Mouse (Mus musculus): ENCODE measurements around the gene Tsga13. TPM values are rescaled to one million over a fixed set of nuclear protein-coding genes. Genes with fewer than 3 reads are reported as not detected.

Tsga13 gene
- total RNA-seq (2014; fragmentation: Nextera tagmentation) (not detected in 2 replicates), total RNA-seq (2017) (not detected in 2 replicates)

DNA sequence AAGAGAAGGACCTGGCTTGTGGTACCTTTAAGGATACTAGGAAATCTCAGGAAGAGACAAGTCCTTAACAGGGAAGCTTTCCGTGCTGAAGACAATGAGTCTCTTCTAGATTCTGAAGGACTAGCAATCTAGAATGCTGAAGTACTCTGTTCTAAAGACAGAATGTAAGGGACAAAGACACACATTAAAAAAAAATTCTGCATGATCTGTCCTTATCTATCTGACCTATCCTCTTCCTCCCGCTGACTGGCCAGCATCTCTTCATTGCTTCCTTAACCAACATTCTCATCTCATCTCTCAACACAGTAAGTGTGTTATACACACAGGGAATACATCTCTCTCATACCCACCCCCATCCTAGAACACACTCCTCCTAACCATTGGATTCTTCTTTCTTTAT, at the start of gene Tsga13:
TSS of gene Tsga13 (minus strand) at position 101 of the 400 bp plus-strand sequence.
- ATAC-seq (replicated peaks; ENCODE audit: poor library complexity, severe bottlenecking) = no peak

DNA sequence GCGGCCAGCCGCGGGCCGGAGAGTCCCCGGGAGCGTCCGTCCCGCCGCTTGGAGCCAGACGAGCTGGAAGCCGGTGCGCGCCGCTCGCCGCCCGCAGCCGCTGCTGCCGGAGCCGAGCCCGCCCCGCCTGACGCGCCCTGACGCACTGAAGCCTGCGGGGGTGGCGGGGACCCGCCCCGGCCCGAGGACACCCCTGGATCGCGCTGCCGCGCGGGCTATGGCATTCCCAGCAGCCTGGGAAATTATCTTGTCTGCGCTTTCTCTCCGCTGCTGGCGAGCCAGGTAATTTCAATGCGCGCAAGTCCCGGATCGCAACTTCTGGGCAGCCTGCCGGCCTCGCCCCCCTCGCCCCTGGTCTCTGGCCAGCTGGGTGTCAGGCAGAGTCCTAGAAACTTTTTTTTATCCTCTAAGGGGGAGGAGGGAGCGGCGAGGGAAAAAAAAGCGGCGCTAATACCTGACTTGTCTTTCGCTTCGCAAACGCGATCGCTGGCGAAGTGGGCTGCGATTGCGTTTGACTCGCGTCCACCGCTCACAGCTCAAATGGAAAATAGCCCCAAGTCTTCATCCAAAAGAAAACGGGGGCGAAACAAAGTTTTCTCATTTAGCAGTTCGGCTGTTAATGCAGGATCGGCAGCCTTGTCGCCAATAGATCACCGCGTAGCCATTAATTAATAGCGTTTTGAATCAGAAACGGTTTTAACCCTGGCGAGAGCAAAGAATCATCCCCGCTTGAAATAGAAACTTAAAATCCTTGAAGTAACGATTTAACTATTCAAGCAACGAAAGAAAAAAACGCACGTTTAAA, 43.6 kb upstream of the Tsga13 start, which contains the start of gene Klf14:
TSS of gene Klf14 (minus strand) at position 343 of the 805 bp plus-strand sequence.
- ATAC-seq (replicated peaks; ENCODE audit: poor library complexity, severe bottlenecking) = peak; percentile 37

DNA sequence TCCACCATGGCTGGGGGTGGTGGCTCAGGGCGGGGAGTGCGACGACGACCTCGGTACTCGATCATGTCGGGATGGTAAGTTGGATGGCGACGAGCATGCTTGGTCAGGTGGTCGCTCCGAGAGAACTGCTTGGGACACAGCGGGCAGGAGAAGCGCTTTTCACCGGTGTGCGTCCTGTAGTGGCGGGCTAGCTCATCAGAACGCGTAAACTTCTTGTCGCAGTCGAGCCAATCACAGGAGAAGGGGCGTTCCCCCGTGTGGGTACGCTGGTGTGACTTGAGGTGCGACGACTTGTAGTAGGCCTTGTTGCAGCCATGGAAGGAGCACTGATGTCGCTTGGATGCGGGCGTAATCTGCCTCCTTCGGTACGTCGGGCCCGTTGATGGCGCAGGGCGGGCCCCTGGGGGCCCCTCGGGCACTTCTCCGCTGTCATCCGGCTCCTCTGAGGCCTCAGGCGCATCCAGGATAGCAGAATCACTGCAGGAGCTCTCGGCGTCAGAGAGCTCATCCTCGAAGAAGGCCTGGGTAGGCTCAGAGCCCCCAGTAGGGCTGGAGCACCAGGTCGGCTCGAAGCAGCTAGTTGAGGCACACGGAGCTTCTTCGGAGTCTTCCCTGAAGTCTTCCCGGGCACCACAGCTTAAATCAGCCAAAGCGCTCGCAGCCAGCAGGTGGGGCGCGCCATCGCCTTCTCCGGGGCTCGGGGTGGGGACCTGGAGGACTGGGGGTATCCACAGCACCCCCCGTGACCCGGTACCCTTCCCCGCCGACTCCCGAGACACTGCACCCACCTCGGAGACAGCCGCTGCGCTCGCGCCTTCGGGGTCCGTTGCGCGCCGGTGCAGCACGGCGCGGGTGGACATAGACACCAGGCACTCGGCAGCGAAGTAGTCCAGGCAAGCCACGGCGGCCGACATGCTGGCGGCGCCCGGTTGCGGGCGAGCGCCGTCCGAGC, 42.7 kb upstream of the Tsga13 start:
- ATAC-seq (replicated peaks; ENCODE audit: poor library complexity, severe bottlenecking) = no peak

DNA sequence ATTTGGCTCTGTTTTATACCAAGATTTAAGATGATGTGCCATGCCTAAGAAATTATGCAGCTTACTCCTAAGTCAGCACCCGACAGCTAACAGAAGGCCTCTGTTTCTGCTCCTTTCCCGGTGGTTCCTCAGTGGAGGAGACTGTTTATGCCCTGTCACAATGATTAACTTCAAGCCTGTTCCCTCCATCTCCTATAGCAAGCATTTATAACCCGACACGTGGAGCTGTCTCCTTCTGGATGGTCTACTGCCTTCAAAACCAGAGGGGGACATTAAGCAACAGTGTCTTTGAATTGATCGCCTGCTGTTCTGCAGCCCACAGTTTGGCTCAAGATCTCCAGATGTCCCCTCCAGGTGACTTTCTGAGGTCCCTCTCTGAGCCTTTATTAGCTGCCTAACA, 23.9 kb upstream of the Tsga13 start:
- ATAC-seq (replicated peaks; ENCODE audit: poor library complexity, severe bottlenecking) = no peak

- no peak for ATAC-seq (replicated peaks; ENCODE audit: poor library complexity, severe bottlenecking)
Measured at GRCm38 (mm10) chr6:30922821-30923220, 7.4 kb upstream of the Tsga13 start.

GRCm38 (mm10) chr6:30921826-30922225, 6.5 kb upstream of the Tsga13 start:
- no peak for ATAC-seq (replicated peaks; ENCODE audit: poor library complexity, severe bottlenecking)

DNA sequence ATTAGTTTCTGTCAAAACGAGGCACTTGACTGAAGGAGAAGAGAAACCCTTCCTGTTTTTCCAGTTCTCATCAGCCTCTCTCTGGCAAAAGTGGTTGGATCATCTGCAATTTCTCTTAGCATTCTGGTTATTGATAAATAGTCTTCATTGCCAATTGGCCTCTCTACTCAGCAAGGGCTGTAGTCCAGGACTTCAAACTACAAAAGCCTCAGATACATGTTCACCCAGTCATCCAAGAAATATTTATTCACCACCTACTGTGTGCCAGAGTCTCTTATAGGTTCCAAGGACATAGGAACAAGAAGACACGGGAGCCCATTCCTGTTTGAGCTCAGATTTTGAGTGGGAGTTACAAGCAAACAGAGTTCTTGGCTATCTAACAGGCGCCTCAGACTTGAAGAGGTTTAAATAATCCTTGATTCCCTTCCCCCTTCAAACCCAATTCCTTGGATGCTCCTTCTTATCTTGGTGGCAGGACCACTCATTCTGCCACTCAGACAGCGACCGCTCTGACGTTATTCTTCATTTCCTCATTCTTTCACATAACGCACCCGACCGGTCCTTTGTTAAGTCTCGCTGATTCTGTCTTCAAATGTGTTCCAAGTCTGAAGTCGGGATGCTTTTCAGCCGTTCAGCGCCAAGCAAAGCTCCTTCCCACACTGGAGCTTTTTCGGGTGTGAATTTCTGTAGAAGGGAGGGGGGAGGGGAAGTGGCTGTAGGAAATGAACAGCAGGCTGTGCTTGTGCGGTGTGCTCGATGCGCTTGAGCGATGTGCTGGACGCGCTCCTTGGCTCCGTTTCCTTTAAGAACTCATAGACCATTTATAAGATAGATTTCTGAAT, 5.7 kb upstream of the Tsga13 start:
- no peak for ATAC-seq (replicated peaks; ENCODE audit: poor library complexity, severe bottlenecking)

DNA sequence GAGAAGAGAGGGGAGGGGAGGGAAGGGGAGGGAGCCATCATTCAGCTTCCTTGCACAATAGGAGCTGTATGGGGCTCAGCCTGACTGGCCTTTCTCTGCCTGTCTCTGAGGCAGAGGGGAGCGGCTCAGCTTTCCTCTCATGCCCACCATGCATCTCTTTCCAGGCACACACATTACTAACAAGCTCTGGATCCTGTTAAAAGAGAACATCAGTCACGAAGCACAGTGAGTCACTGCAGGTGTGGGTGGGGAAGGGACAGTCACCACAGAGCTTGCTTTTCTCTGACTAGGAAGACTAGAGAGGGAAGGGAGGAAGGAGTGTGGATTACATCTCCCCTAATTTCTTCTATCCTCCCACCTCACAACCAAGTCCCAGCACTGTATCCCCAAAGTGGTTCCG, 7.4 kb downstream of the Tsga13 start:
- ATAC-seq (replicated peaks; ENCODE audit: poor library complexity, severe bottlenecking) = no peak

DNA sequence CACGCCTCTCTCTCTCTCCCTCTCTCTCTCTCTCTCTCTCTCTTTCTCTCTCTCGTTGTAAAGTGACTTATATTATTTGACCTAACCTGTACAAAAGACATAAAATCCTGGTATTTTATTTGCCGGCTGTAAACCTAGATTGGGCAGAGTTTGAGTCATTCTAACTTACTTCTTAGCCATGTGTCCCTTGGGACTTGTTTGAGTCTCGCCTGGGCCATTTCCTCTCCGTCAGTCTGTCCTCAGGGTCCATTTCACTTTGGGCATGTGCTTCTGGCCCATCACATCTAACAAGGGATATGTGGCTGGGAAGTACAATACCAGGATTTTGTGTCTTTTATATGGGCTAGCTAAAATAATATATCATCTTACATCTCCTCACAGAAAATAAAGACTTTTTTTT, 10.5 kb downstream of the Tsga13 start:
- ATAC-seq (replicated peaks; ENCODE audit: poor library complexity, severe bottlenecking) = no peak

- no peak for ATAC-seq (replicated peaks; ENCODE audit: poor library complexity, severe bottlenecking)
Measured at GRCm38 (mm10) chr6:30904033-30904432, 11.3 kb downstream of the Tsga13 start.

DNA sequence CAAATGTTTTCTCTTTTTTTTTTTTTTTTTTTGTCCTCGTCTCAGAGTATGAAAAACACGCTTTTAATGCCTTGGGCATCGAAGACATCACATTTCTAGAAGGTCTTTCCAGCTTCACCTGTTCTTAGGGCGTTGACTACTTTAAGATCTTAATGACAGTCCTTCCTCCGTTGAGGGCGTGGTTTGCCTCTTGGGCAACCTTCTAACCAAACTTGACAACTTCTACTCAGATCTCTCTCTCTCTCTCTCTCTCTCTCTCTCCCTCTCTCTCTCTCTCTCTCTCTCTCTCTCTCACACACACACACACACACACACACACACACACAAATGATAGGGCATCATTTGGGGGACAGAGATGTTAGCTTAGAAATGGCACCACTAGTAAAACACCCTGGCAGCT, 17.9 kb downstream of the Tsga13 start:
- peak; percentile 36; the same call in 1 of the 2 replicates for ATAC-seq (replicated peaks; ENCODE audit: poor library complexity, severe bottlenecking)

- no peak for ATAC-seq (replicated peaks; ENCODE audit: poor library complexity, severe bottlenecking)
Measured at GRCm38 (mm10) chr6:30896986-30897327, 18.4 kb downstream of the Tsga13 start.

DNA sequence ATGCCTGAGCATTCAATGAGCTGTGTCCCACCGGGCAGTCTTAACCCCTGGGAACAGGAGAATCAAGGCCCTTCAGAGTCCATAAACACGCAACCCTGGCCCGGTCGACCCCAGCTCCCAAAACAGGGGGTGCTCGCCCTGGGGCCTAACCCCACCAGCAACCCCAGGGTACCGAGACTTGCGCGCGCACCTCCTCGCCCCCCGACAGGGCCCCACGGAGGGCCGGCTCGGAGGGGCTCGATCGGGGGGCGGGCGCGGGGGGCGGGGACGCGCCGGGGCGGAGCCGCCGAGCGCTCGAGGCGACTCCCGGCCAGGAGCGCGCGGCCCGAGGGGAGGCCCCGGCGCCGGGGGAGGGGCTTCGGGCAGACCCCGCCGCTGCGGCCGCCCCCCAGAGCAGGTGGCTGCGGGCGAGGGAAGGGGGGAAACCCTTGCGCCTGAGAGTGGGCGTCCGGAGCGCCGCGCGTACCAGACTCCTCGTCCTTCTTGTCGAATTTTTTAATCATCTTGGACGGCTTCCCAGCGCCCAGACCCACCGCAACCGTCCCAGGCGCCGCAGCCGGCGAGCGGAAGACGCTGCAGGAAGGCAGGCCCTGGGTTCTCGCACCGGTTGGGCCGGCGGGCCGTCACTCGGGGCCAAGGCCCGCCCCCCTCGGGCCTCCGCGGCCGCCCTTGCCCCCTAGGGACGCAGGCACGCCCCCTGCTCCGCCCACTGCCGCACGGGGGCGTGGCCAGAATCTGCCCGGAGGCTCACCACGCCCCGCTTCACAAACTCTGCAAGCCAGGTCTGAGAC, 19.0 kb downstream of the Tsga13 start, which contains the start of gene Copg2:
TSS of gene Copg2 (minus strand) at position 600 of the 791 bp plus-strand sequence.
- ATAC-seq (replicated peaks; ENCODE audit: poor library complexity, severe bottlenecking) = peak; percentile 96

- no peak for ATAC-seq (replicated peaks; ENCODE audit: poor library complexity, severe bottlenecking)
Measured at GRCm38 (mm10) chr6:30895819-30896194, 19.6 kb downstream of the Tsga13 start.

GRCm38 (mm10) chr6:30893081-30893480, 22.3 kb downstream of the Tsga13 start:
- ATAC-seq (replicated peaks; ENCODE audit: poor library complexity, severe bottlenecking) = no peak

DNA sequence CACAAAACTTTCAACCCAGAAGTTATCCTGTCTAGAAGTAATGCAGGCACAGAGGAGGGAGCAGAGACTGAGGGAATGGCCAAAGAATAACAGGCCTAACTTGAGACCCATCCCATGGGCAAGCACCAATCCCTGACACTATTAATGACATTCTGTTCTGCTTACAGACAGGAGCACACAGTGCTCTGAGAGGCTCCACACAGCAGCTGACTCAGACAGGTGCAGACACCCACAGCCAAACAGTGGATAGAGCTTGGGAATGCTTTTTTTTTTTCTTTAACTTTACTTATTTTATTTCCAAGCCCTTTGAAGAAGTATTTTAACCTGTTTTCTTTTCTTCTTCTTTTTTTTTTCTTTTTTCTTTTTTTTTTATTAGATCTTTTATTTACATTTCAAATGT, 23.6 kb downstream of the Tsga13 start:
- ATAC-seq (replicated peaks; ENCODE audit: poor library complexity, severe bottlenecking) = no peak

- ATAC-seq (replicated peaks; ENCODE audit: poor library complexity, severe bottlenecking) = no peak
Measured at GRCm38 (mm10) chr6:30884856-30885255, 30.5 kb downstream of the Tsga13 start.

GRCm38 (mm10) chr6:30883491-30883890, 31.9 kb downstream of the Tsga13 start:
- peak; percentile 86 for ATAC-seq (replicated peaks; ENCODE audit: poor library complexity, severe bottlenecking)

DNA sequence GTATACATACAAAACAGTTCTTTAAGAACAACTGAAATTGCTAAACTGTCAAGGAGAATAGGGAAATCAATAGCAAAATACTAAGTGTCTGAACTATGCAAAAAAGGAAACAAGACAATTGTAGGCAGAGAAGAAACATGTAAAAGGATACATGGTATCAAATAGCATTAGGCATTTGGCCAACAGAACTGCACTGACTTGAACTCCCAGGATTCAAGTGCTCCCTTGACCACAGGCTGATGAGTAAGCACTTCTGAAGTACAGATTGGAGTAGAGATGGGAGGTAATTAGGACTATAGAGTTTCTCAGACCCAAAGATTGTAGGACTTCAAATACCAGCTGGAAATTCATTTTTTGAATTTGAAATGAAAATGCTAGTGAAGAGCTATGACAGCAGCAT, 38.7 kb downstream of the Tsga13 start:
- ATAC-seq (replicated peaks; ENCODE audit: poor library complexity, severe bottlenecking) = no peak

Data from granulocyte monocyte progenitor cell, adult 5-6 weeks (primary cell).